Mouse (Mus musculus) olfactory bulb, adult 2 months (tissue): ENCODE data around the gene Foxp1. TPM values are rescaled to one million over a fixed set of nuclear protein-coding genes. Genes with fewer than 3 reads are reported as not detected.

ENCODE experiments used
- H3K27ac ChIP-seq: fragments of 200-500 bp; 2 replicates; pipeline ENCODE4 v1.5.1; 2012; ENCODE audit warnings: low read depth, low read length; ENCODE audit not compliant: insufficient read depth
- H3K4me1 ChIP-seq: fragments of 200-500 bp; 2 replicates; pipeline ENCODE4 v1.6.1; 2012; ENCODE audit warnings: low read length; ENCODE audit not compliant: control insufficient read depth, insufficient read depth
- H3K4me3 ChIP-seq: fragments of 200-500 bp; 2 replicates; pipeline ENCODE4 v1.5.1; 2012; ENCODE audit warnings: mild to moderate bottlenecking, low read depth, low read length, moderate library complexity; ENCODE audit not compliant: insufficient read depth
- CTCF ChIP-seq: fragments of 200-500 bp; IDR thresholded peaks from 2 replicates; pipeline ENCODE4 v1.5.1; 2012; ENCODE audit warnings: low read depth, mild to moderate bottlenecking, low read length, moderate library complexity; ENCODE audit not compliant: insufficient read depth
- POLR2A ChIP-seq: fragments of 200-500 bp; IDR thresholded peaks from 2 replicates; pipeline ENCODE4 v1.6.1; 2012; ENCODE audit warnings: mild to moderate bottlenecking, low read depth, low read length, moderate library complexity; ENCODE audit not compliant: insufficient read depth
- WGBS: fragments of 180-500 bp; shearing (Covaris S2); methylation state at CpG from one replicate; pipeline ENCODE4 v1.1.7; 2018; 5-methylcytosine and 5-hydroxymethylcytosine counted together
- polyA plus RNA-seq: library from polyadenylated mRNA; stranded (reverse); fragments of >200 nt; gene quantifications from 2 replicates; pipeline ENCODE4 v1.2.4, GENCODE M21; 2012; ENCODE audit warnings: low replicate concordance; ENCODE audit not compliant: missing spikeins, insufficient read depth, insufficient read length

Foxp1 gene
- polyA plus RNA-seq, 1 experiment: not detected

DNA sequence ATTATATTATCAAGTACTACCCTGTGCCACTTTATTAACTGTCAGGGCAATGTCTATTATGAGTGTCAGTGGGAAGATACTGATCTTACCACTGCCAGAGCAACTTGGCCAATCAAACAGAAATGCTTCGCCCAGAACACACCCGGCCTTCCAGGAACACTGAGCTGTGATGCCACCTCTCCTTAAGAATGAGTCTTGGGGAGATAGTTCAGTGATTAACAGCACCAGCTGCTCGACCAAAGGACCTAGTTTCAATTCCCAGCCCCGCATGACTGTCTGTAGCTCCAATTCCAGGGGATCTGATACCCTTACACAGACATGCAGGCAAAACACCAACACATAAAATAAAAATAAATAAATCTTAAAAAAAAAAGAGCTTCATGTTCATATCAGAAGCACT is 63.7 kb downstream of the Foxp1 start:
- TF ChIP-seq POLR2A (no peak), CTCF (no peak)
- 97% methylated on average over 4 of the region's 4 CpGs for WGBS
- no peak overlapping the region for H3K4me3 ChIP-seq
- H3K4me1 ChIP-seq: no peaks in the 10 kb centered on the region
- no peak overlapping the region for H3K27ac ChIP-seq

- Histone ChIP-seq H3K4me1 (no peaks in the 10 kb centered on the region; the same call in 1 of the 2 replicates), H3K4me3 (no peak overlapping the region), H3K27ac (no peak overlapping the region)
- 96% methylated on average over 7 of the region's 7 CpGs for WGBS
- TF ChIP-seq CTCF (no peak), POLR2A (no peak)
These were observed 68.6 kb downstream of the Foxp1 start for GRCm38 (mm10) chr6:99453763-99454520.

- Histone ChIP-seq H3K4me1 (no peaks in the 10 kb centered on the region; the same call in 1 of the 2 replicates), H3K4me3 (no peak overlapping the region), H3K27ac (no peak overlapping the region)
- WGBS: 79% methylated on average over 2 of the region's 2 CpGs
- no peak for TF ChIP-seq POLR2A
- TF ChIP-seq CTCF: no peak
These were observed 69.8 kb downstream of the Foxp1 start for GRCm38 (mm10) chr6:99452638-99453185.

DNA sequence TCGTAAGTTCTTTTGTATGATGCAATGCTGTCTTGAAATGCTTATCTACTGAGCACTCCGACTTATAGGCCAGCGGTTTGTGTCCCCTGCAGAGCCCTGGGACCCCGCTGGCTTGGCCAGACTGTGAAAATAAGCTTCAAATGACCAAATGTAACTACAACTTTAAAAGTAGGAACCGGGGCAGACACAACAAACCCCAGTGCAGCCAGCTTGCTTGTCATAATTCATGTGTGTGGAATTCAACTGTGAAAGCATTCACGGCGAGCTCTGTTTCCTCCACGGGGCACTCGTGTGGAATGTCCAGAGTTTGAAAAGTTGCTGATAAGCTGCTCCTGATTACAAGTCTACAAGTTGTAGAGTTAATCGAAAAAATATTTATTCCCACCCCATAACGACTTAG is 71.0 kb downstream of the Foxp1 start:
- H3K4me1 ChIP-seq: no peaks in the 10 kb centered on the region; the same call in 1 of the 2 replicates
- 80% methylated on average over 11 of the region's 11 CpGs for WGBS
- H3K4me3 ChIP-seq: no peak overlapping the region
- no peak overlapping the region for H3K27ac ChIP-seq
- no peak for TF ChIP-seq CTCF
- TF ChIP-seq POLR2A: no peak

GRCm38 (mm10) chr6:99447447-99447846 is 75.1 kb downstream of the Foxp1 start:
- H3K4me1 ChIP-seq: no peaks in the 10 kb centered on the region; the same call in 1 of the 2 replicates
- no peak overlapping the region for H3K27ac ChIP-seq
- no peak overlapping the region for H3K4me3 ChIP-seq
- 91% methylated on average over 4 of the region's 4 CpGs for WGBS
- TF ChIP-seq POLR2A: no peak
- TF ChIP-seq CTCF: no peak

- Histone ChIP-seq H3K4me3 (no peak overlapping the region), H3K4me1 (no peaks in the 10 kb centered on the region; the same call in 1 of the 2 replicates), H3K27ac (no peak overlapping the region)
- WGBS: 95% methylated on average over 12 of the region's 12 CpGs
- no peak for TF ChIP-seq CTCF
- TF ChIP-seq POLR2A: no peak
These were observed 75.6 kb downstream of the Foxp1 start for GRCm38 (mm10) chr6:99446801-99447415.

GRCm38 (mm10) chr6:99443460-99443859 is 79.1 kb downstream of the Foxp1 start:
- H3K4me3 ChIP-seq: no peak overlapping the region
- no peak overlapping the region for H3K27ac ChIP-seq
- 84% methylated on average over 5 of the region's 5 CpGs for WGBS
- H3K4me1 ChIP-seq: peaks cover 18% of the 10 kb centered on the region
- TF ChIP-seq CTCF (no peak), POLR2A (no peak)

DNA sequence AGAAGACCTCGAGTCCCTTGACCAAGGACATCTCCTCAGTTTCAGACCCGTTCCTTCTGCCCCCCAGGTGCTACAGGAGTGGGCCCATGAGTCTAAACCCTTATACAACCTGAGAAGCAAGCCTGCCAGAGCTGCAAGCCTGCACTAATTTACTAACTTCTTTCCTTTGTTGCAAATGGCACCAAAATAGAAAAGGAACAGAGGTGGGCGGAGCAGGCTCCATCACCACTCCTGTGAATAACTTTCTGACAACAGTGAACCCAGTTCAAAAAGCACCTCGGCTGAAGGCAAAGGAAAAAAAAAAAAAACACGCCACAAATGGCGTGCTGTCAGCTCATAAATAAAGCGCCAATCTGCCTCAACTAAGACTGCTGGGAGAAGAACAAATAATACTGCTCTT is 81.4 kb downstream of the Foxp1 start:
- H3K4me1 ChIP-seq: peaks cover 18% of the 10 kb centered on the region
- 64% methylated on average over 7 of the region's 7 CpGs for WGBS
- no peak overlapping the region for H3K4me3 ChIP-seq
- TF ChIP-seq POLR2A (no peak), CTCF (no peak)
- no peak overlapping the region for H3K27ac ChIP-seq

GRCm38 (mm10) chr6:99440606-99441005 is 81.9 kb downstream of the Foxp1 start:
- WGBS: 91% methylated on average over 2 of the region's 2 CpGs
- Histone ChIP-seq H3K4me3 (no peak overlapping the region), H3K27ac (no peak overlapping the region), H3K4me1 (peaks cover 18% of the 10 kb centered on the region)
- TF ChIP-seq POLR2A: no peak
- TF ChIP-seq CTCF: no peak
